Mouse (Mus musculus) layer of hippocampus, postnatal 36 days (tissue): ENCODE results near the gene Nek2. TPM values are rescaled to one million over a fixed set of nuclear protein-coding genes. Genes with fewer than 3 reads are reported as not detected.

ENCODE experiments used
- DNase-seq, 2 experiments: peaks; one replicate each; pipeline ENCODE4 v3.0.0; 2022
- total RNA-seq, 2 experiments: library from RNA; stranded (reverse); gene quantifications; 2 replicates each; pipeline ENCODE4 v1.2.3; 2021

Gene Nek2
- total RNA-seq = 1 to 10 TPM; 2.6 to 2.9 TPM

DNA sequence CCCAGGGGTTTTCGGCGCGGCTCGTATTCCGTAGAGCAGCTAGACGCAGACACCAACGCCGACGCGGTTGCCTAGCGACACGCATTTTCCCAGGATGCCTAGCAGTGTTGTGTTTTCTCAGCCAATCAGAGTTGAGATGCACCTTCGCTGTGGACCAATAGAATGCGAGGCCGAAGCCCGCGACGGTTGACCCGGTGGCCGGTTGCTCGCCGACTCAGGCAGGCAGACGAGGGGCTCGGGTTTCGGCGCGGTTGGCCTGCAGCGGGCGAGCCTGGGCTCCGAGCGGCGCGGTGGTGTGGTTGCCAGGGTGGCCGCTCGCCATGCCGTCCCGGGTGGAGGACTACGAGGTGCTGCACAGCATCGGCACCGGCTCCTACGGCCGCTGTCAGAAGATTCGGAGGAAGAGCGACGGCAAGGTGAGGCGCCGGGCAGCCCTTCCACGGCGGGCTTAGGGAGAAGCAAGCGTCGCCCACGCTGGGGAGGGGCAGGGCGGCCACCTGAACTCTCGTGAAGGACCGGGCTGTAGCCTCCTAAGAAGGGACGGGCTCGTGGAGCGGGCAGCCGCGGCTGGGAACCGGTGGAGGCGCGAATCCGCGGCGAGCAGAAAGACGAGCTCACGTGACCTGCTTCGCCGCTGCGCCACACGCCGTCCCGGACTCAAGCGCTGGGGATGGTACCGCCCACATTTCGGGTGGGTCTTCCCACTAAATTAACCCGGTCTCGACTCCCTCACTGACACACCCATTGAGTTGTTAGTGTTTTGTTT is at the start of gene Nek2:
Gene Nek2 (plus strand): TSS at position 119 of the 766 bp plus-strand sequence.
- DNase-seq = peak; percentile 96

DNA sequence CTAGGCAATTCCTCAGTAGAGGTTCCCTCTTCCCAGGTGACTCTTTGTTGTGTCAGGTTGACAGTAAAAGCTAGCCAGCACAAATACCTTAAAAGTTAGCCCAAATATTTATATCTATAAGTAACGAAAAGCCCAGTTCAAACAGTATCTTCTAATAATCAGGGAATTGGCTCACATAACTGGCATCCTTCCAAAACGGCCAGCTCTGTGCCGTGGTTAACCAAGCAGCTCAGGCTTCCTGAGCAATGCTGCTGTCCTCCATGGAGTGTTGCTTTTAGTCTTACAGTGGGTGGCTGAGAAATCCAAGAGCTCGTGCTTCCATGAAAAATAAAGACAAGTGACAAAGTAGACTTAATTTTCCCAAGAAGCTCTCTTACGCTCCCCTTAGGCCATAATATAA is 47.1 kb upstream of the Nek2 start:
- no peak for DNase-seq

DNA sequence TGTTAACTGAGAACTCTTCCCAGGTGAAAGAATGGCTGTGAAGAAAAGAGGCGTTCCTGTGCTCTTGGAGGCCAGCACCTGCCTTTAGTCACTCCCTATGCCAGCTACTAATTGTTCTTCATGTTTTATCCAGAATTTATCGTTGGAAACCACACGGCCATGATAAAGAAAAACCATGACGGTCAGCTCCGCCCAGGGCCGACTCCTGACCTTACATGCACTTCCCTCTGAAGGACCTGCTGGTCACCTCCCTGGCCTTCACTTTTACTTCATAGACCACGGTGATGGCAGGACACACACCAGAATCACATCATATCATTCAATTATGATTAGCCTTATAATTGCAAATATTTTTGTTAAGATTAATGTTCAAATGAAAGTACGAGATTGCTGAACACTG is 46.1 kb upstream of the Nek2 start:
- no peak for DNase-seq

DNA sequence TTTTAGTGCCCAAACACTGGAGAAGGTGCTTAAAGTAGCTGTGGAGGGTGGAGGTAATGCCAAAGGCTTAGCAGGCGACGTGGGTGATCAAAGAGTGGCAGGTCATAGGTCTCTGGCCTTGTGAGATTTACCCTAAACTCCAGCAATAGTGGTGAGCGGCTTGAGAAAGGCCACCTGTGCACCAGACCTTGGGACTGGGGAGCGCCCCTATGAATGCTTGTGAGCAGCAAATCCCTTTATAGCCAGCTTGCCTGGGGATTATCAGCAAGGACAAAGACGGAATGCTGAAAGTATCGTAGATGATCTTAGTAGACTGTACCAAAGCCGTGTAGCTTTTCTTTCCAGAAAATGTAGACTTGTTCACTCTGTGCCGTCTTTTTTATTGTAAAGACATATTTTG is 43.7 kb upstream of the Nek2 start:
- DNase-seq = no peak

DNA sequence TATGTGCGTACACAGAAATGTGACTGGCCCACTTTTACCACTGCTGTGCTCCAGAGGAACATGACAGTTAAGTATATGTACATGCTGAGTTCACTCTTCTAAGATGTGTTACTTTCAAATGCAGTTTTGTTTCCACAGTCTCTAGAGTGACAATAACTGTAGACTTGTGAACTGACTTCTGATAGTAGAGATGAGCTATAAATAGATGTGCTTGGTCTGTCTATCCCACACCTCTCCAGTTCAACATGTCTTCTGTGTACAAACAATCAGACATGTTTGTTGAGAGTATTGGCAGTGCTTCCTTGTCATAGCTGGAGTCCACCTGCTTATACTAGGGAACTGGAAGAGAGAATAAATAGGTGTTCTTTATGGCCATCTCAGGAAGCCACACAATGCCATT is 40.8 kb upstream of the Nek2 start:
- DNase-seq = no peak

DNA sequence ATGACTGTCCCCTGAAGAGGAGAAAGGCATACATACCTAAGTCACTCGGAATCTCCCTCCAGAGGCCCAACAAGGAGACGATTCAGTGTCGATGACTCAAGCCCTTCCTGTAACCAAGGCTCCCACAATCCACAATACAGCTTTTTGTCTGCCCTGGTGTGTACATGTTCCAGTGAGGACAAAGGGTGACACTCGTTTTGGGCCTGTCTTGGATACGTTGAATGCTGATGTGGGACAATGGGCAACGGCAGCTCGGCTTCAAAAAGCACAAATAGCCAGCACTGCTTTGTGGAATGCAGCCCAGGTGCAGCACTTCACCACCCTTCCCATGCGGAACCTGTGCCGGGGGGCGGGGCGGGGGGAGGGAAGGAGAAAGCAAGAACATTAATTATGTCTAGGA is 36.1 kb upstream of the Nek2 start:
- no peak for DNase-seq

DNA sequence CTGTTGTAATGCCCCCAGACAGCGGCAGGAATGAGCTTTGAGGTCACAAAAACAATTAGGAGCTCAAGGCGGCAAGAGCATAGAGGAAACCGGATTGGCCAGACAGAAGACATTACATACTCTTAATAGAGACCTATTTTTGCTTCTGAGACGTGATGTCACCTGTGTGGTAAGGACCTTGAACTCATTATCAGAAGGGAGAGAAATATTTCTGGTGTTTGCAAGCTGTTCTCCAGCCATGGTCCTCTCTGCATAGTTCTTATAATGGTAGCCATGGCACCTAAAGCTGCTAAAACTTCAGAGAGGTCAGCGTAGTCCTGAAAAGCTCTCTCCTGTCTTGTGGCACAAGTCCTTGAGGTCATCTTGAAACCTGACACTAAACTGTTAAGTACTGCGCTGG is 35.0 kb upstream of the Nek2 start:
- no peak for DNase-seq

DNA sequence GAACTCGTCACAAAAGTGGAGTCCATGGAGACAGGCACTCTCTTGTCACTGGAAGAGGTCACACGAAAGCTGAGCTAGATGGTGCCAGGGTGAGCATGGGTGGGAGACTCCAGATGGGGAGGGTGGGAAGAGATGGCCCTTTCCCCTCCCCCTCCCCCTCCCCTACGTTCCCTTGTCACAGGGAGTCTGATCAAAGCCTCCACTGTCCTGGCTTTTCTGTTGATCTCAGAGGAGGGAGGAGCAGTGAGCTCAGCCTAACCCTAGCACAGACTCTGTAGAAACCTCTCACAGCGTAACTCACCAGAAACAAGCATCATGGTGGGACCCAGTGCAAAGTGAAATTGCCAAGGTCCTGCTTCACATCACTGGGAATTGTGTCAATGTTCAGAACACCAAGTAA is 33.9 kb upstream of the Nek2 start:
- no peak for DNase-seq

DNA sequence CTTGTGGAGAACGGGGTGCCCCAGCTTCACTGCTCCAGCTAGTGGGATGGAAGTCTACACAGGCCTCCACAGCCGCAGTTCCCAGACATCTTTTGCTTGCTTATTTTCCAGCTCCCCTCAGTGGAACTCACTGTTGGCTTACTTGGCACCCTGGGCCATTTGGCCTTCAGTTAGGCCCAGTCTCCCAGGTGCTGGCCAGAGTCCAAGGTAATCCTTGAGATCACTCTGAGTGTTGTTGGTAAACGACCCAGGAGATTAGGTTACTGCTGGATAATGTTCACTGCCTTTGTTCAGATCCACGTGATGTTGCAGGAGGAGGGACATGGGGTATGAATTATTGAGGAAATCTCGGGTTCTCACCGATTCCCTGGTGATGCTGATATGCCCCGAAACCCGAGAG is 28.3 kb upstream of the Nek2 start:
- no peak for DNase-seq

DNA sequence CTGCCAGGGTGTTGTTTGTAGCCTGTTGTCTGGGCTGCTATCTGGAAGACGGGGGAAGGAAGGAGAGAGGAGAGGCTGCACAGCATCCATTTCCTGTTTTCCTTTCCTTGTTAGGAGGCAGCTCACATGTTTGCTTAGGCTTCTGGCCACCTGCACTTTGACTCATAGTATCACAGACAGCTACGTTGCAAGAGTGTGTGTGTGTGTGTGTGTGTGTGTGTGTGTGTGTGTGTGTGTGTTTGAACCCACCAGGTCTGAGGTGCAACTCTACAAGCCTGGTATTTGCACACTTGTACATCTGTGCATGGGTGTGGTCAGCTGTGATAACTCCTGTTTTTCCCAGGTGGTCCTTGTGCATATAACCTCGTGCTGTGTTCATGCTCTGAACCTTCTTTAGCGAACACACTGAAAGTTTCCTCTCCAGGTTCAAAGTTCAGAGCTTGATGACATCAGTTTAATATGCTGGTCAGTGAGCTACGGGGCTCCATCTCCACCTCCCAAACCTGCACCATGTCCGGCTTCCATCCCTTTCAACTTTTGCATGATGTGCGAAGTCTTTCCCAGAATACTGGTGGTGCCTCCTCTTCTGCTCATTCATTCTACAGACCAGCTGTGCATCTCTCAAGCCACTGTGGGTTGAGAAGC is 27.2 kb upstream of the Nek2 start:
- DNase-seq = no peak

DNA sequence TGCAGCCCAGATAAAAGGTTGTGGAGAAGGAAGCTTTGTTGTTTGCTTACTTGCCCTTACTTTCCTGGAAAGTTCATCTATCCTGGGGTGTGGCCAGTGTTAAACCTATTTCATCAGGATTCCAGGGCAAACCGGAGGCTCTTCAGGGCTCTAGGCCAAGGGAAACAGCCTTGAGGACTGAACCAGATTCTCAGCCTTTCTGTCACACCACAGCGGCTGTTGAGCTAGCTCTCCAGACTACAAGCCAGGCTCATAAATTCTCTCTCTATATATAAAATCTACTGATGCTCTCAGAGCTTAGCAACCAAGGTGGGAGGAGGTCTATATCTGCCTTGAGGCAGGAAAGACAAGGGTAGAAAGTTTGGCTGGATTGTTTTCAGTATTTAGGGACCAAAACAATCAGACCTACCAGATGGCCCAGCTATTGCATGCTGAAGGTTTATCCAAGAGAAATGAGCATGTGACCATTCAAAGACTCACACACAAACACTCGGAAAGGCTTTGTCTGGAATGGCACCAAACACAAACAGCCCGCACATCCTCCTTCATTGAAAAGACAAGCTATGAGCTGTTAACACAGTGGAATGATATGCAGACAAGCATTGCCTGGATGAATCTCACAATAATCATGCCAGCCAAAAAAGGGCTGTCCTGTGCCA is 24.9 kb upstream of the Nek2 start:
- no peak for DNase-seq

DNA sequence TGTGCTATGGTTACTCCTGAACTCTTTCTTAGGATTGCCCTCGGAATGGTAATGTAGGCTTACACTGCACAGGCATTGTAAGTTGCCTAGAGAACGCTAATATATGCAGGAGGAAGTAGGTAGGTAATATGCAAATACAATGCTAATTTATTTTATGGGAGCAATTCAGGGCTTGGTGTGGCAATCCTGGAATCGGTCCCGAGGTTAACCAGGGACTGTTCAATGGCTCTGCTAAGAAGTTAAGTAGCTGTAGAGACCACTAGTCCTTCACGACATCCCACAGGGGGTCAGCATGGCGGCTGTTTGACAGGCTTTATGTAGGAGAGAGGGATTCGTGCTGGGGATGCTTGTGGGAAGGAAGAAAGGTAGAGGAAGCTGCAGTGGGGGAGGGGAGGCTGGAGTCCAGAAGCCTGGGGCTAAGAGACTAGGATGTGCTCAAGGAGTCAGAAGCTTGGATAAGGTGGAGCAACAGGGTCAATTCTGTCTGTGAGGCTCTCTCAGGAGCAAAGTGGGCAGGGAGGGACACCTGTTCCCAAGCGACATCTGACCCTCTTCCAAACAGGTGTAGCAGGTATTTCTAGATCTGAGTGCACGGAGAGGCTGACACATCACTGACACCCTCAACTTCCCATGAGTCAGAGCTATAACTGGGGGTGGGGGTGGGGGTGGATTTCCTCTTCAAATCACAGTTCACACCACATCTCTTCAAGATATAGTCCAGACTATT is 19.0 kb upstream of the Nek2 start:
- no peak for DNase-seq

DNA sequence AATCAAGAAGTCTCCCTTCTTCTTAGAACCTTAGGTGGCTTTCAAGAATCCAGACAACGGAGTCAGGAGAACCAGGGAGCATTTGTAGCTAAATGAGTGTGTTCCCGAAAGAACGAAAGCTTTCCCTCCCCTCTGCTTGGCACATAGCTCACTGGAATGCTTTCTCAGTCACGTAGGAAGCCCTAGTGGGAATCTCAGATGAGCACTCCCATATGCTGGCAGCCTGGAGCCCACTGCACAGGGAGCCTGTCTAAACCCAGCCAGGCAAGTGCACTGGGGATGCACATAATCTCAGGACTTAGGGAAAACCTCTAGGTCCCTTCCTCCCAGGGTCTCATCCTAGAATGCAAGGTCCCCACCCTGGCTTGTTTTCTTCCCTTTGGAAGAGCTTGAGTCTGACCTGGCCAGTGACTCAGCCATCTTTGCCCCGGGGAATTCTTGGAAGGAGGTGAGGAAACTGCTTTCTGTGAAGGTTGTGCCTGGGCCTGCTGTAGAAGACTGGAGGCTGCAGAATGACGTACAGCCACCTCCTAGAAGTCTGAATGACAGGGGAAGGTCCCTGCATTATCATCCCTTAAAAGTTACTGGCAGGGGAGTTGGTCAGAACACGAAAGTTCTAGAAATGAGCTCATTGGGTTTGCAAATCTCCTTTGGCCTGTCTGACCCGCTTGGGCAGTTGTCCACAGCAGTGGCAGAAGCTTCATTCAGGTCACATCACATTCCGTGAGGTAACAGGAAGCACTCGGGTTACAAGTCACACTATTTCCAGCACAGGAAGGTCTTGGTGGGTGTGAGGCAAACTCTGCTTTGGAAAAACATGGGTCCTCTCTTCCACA is 18.2 kb upstream of the Nek2 start:
- DNase-seq = peak in 1 of 2 experiments; percentile 36

DNA sequence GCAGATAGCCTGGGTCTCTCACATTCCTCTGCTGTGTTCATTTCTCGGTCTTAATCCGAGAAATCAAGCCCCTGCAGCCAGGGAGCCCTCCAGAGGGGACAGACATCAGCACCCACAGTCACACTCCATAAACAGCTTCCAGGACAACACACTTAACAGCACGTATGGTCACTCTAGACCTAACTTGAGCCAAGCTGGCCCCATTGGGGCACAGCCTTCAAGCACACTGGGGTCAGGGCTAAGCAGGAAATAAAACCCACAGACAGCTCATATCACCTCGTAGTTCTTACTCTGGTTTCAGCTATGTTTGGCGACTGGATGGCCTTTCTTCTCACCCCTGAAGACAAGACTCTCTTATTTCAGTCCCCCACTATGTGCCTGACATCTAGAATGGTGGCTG is 16.5 kb upstream of the Nek2 start:
- DNase-seq = no peak

DNA sequence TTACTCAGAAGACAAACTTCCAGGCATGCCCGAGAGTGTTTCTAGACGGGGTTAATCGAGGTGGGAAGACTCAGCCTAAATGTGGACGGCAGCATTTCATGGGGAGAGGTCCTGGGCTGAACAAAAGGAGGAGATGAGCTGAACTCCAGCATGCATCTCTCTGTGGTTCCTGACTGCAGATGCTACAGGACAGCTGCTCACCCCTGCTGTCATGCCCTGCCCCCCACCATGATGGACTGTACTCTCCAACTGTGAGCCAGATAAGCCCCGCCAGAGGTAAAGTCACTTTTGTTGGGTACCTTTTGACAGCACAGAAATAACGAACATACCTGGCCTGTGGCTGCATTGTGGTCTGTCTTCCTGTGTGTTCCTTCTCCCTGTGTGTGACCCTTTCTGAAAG is 15.5 kb upstream of the Nek2 start:
- no peak for DNase-seq

DNA sequence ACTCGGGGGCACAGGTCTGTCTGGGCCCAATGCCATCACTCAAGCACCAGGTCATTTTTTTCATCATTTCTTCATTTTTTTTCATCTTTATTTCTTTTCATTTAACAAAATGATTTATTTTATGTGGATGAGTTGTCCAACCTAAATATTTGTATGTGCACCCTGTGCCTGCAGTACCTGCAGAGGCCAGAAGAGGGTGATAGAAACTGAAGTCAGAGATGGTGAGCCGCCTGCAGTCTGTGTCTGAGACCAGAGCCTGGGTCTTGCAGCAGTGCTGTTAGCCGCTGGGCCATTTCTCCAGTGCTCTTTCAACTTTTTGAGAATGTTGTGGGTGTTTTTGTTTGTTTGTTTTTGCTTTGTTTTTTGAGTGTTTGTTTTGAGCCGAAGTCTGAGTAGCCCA is 14.5 kb upstream of the Nek2 start:
- no peak for DNase-seq

DNA sequence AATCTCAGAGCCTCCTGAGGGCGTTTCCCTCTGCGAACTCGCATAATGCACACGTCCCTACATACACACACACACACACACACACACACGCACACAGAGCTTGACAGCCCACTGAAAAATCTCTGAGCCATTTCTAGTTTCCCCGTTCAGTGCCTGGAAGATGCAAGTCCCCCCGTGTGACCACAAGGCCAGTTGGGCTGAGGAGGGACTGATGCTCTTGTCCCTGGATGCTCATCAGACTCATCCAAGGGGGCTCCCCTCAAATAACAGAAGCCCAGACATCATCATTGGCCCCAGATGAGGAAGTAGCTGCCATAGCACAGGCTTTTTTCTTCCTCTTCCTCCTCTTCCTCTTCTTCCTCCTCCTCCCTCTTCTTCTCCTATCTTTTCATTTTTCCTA is 13.3 kb upstream of the Nek2 start:
- no peak for DNase-seq

DNA sequence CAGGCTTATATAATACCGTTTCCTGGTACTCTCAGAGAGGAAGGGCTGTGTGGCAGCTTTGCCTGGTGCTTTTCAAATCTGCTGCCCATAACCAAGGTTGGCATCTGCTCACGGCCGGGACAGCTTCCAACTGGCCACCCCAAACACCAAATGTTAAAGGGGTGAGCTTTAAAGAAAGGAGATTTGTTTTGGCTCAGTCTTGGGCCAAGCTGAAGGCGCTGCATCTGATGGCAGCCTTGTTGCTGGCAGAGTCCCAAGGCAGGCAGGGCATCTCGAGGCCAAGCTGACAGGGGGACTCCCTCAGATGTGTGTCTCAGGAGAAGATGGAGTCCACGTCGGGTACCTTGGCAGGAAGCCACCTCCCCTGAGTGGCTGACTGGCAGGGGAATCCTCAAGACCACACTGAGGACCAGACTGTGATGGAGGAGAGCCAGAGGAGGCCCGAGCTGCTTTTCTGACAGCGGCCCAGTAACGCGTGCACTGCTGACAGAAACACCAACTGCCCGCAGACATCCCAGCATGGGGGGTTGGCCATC is 12.5 kb upstream of the Nek2 start:
- DNase-seq = peak; percentile 58 to 72

DNA sequence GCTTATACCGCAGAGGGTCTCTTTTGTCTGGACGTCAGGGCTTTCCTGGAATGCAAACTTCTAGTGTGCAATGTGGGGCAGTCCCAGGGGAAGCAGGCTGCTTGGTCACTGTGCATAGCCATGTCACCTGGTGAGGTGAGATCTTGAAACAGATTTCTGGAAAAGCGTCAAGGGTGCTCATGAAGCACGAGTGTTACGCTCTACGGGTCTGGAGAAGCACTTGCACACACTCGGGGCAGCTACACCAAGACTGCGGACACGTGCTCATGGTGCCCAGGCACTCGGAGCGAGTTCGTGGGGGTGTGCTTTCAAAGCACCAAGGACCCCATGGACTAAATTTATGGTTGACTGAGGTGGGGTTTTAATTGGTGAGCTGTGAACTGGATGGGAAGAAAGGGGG is 9.5 kb upstream of the Nek2 start:
- no peak for DNase-seq

DNA sequence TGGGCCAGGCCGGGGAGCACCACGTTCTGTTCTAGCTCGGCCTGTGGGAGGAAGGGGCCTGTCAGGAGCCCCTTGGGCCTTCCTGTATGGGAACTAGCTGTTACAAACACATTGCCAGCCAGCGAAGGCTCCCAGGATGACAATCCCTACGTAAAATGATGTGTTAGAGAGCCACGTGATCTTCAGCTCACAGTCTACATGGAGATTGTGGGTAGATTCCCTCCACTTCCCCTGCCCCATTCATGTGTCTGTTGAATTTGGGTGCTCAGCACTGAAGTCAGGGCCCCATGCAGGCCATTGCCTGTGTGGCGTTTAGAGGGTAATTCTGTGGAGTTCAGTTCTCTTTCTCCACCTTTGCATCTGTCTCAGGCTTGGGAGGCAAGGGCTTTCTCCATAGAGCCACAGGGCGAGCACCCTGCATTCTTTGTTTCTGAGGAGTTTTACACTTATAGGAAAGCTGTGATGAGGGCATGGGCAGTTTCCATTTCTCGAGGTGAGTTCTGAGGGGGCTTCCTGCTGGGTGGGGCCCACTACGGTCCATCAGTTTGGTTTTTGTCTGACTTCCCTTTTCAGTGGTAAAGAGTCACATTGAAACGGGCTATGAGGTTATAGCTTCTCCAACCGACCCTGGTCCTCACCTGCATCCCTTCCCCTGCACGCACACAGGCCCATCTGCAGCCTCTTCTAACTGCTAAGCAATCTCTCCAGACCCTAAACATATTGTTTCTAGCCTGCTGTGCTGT is 8.1 kb upstream of the Nek2 start:
- DNase-seq = no peak

DNA sequence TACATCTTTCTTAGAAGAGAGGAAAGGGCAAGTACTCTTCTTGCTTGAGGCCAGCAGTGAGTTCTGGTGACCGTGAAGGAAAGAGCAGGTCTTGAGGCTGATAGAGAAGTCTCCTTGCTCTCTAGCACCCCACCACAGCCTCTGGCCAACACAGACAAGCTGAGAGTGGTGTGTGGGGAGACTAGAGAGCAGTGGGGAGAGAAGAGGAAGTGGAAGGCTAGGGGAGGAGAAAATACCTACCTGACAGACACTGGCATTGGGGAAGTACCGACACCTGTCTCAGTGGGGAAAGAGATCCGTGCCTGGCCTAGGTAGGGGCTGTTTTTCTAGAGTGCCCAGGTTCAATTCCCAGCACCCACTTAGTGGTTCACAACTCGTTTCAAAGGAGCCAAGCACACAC is 7.0 kb upstream of the Nek2 start:
- no peak for DNase-seq
